Mouse (Mus musculus) midbrain, embryonic 15.5 days (tissue): ENCODE data around the gene Fam78a. TPM values are rescaled to one million over a fixed set of nuclear protein-coding genes. Genes with fewer than 3 reads are reported as not detected.

Experiments
- ATAC-seq: fragments of 200-750 bp; cut with Nextera tagmentation; replicated peaks from 2 replicates; pipeline ENCODE4 v1.8.0; 2017; ENCODE audit warnings: moderate TSS enrichment
- H3K27ac ChIP-seq: fragments of 300-500 bp; sonication (generic); 2 replicates; pipeline ENCODE4 v1.5.1; 2015; ENCODE audit warnings: mild to moderate bottlenecking, inconsistent platforms
- H3K27me3 ChIP-seq: fragments of 300-500 bp; sonication (generic); replicated peaks from 2 replicates; pipeline ENCODE4 v1.6.1; 2015; ENCODE audit warnings: inconsistent platforms
- H3K36me3 ChIP-seq: fragments of 300-500 bp; sonication (generic); replicated peaks from 2 replicates; pipeline ENCODE4 v1.6.1; 2015; ENCODE audit warnings: inconsistent platforms
- H3K4me1 ChIP-seq: fragments of 300-500 bp; sonication (generic); 2 replicates; pipeline ENCODE4 v1.6.1; 2015; ENCODE audit warnings: inconsistent platforms
- H3K4me2 ChIP-seq: fragments of 300-500 bp; sonication (generic); 2 replicates; pipeline ENCODE4 v1.6.1; 2015; ENCODE audit warnings: inconsistent platforms, mild to moderate bottlenecking, moderate library complexity
- H3K4me3 ChIP-seq: fragments of 300-500 bp; sonication (generic); 2 replicates; pipeline ENCODE4 v1.5.1; 2015; ENCODE audit warnings: mild to moderate bottlenecking, inconsistent platforms
- H3K9ac ChIP-seq: fragments of 300-500 bp; sonication (generic); 2 replicates; pipeline ENCODE4 v1.6.1; 2015; ENCODE audit warnings: mild to moderate bottlenecking, inconsistent platforms
- H3K9me3 ChIP-seq: fragments of 300-500 bp; sonication (generic); 2 replicates; pipeline ENCODE4 v1.6.1; 2016; ENCODE audit warnings: inconsistent platforms
- WGBS: fragments of 180-500 bp; shearing (Covaris S2); methylation state at CpG from one replicate; pipeline ENCODE4 v1.1.7; 2015; ENCODE audit warnings: mixed read lengths; 5-methylcytosine and 5-hydroxymethylcytosine counted together
- polyA plus RNA-seq: library from polyadenylated mRNA; unstranded; fragments of >200 nt; fragmentation: Nextera tagmentation; extraction: Ambion mirVana; gene quantifications from 2 replicates; pipeline ENCODE4 v1.2.1, GENCODE M21; 2015

Fam78a gene
- polyA plus RNA-seq, 1 experiment from 2014 or later = 0.65 TPM

- WGBS = 89% methylated on average over 20 of the region's 20 CpGs
- H3K27ac ChIP-seq = no peak overlapping the region
- no peaks in the 10 kb centered on the region for H3K9me3 ChIP-seq
- no peaks in the 10 kb centered on the region for H3K4me1 ChIP-seq
- H3K27me3 ChIP-seq = no peaks in the 10 kb centered on the region
- no peaks in the 10 kb centered on the region for H3K36me3 ChIP-seq
- no peak overlapping the region for H3K4me3 ChIP-seq
- no peak overlapping the region for H3K4me2 ChIP-seq
- ATAC-seq = no peak
- no peak overlapping the region for H3K9ac ChIP-seq
Observed at GRCm38 (mm10) chr2:32119802-32120750, 35.4 kb upstream of the Fam78a start.

- ATAC-seq = no peak
- no peaks in the 10 kb centered on the region; the same call in 1 of the 2 replicates for H3K36me3 ChIP-seq
- 91% methylated on average over 4 of the region's 4 CpGs for WGBS
- no peak overlapping the region for H3K9ac ChIP-seq
- no peaks in the 10 kb centered on the region for H3K9me3 ChIP-seq
- H3K27me3 ChIP-seq = no peaks in the 10 kb centered on the region
- H3K4me2 ChIP-seq = no peak overlapping the region
- no peak overlapping the region for H3K27ac ChIP-seq
- no peaks in the 10 kb centered on the region for H3K4me1 ChIP-seq
- H3K4me3 ChIP-seq = no peak overlapping the region
Observed at GRCm38 (mm10) chr2:32115851-32116268, 31.2 kb upstream of the Fam78a start.

- no peak for ATAC-seq
- Histone ChIP-seq H3K9me3 (no peaks in the 10 kb centered on the region), H3K36me3 (peaks cover 5% of the 10 kb centered on the region; the same call in 1 of the 2 replicates), H3K4me2 (no peak overlapping the region), H3K4me1 (no peaks in the 10 kb centered on the region), H3K4me3 (no peak overlapping the region), H3K27ac (no peak overlapping the region), H3K27me3 (no peaks in the 10 kb centered on the region), H3K9ac (no peak overlapping the region)
- 80% methylated on average over 2 of the region's 2 CpGs for WGBS
Observed at GRCm38 (mm10) chr2:32112548-32112947, 27.9 kb upstream of the Fam78a start.

GRCm38 (mm10) chr2:32111268-32111667 is 26.6 kb upstream of the Fam78a start:
- Histone ChIP-seq H3K4me2 (no peak overlapping the region), H3K4me3 (no peak overlapping the region), H3K9ac (no peak overlapping the region), H3K9me3 (no peaks in the 10 kb centered on the region), H3K36me3 (peaks cover 5% of the 10 kb centered on the region; the same call in 1 of the 2 replicates), H3K4me1 (no peaks in the 10 kb centered on the region), H3K27me3 (no peaks in the 10 kb centered on the region), H3K27ac (no peak overlapping the region)
- ATAC-seq = no peak
- 93% methylated on average over 1 of the region's 1 CpGs for WGBS

DNA sequence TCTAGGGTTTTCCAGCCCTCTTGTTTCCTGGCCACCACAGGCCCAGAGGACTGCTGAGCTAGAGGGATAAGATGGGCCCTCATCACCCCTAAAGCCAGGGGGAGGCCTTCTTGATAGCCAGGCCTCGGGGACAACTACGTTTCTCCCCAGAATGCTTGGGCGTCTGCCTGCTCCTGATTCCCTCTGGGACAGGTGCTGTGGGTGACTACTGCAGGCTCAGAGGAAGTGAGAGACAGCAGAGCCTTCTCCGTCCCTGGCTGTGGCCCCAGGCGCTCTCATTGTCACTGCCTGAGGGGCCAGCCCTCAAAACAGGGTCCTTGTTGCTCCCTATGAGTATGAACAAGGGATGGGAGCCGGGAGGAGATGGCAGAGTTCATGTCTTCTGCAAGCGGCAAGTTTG is 21.3 kb upstream of the Fam78a start:
- H3K4me1 ChIP-seq = peaks cover 3% of the 10 kb centered on the region; the same call in 1 of the 2 replicates
- H3K4me2 ChIP-seq = no peak overlapping the region
- no peak for ATAC-seq
- H3K4me3 ChIP-seq = no peak overlapping the region
- no peak overlapping the region for H3K27ac ChIP-seq
- no peaks in the 10 kb centered on the region for H3K9me3 ChIP-seq
- peaks cover 5% of the 10 kb centered on the region; the same call in 1 of the 2 replicates for H3K36me3 ChIP-seq
- H3K9ac ChIP-seq = no peak overlapping the region
- no peaks in the 10 kb centered on the region for H3K27me3 ChIP-seq
- WGBS = 90% methylated on average over 7 of the region's 7 CpGs

DNA sequence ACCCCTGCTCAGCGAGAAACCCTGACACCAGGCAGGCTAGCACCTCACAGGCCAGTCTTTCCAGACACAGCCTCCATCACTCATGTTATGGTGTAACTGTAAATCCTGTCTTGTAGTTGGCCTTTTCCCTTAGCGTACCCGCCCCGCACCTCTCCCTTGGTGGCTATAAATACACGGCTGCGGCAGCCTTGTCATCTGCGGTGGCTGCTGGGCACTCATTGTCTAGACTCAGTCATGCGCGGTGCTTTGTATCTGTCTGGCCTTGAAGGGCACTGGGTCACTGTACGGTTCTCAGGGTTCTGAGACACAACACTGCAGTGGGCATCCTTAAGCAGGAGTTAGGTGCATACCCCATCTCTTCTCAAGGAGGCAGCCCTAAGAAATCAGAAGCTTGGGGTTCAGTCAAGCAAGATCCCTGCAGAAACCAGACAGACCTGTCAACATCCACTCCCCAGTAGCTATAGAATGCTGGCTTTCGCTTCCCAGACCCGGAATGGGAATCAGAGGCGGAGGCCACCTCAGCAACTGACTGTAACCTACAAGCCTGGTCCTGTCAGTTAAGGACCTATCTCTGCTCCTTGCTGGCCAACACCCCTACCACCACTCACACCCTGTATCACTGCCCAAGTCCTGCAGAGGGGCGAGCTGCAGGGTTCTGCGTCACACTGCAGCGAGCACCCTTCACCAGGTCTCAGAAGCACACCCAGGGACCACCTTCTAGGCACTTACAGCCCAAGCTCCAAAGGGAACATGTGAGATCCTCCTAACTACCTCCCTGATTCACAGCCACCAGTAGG is 20.7 kb upstream of the Fam78a start:
- H3K36me3 ChIP-seq = 0 out of 2 replicates have a peak, but pooled peaks cover 3% of the 10 kb centered on the region
- H3K4me3 ChIP-seq = no peak overlapping the region
- H3K9ac ChIP-seq = no peak overlapping the region
- H3K4me1 ChIP-seq = peaks cover 3% of the 10 kb centered on the region; the same call in 1 of the 2 replicates
- WGBS = 62% methylated on average over 16 of the region's 16 CpGs
- H3K9me3 ChIP-seq = no peaks in the 10 kb centered on the region
- H3K27ac ChIP-seq = no peak overlapping the region
- no peaks in the 10 kb centered on the region for H3K27me3 ChIP-seq
- ATAC-seq = no peak
- H3K4me2 ChIP-seq = no peak overlapping the region

DNA sequence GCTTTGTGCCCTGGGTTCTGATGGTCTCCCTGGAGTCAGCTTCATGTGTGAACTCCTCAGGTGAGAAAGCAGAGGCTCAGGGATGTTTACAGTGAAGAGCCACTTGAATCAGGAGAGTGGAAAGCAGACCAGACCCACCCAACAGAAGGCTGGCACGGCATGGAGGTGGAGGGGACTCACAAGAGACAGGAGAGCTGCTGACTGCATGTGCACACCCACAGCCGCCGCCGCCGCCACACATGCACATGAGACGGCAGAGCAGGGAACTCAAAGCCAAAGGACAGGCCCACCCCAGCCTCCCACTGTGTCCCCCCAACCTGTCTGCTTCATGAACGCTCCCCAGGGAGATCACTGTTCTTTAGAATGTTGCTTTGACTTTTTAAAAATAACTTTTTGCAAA is 19.5 kb upstream of the Fam78a start:
- Histone ChIP-seq H3K4me3 (no peak overlapping the region), H3K36me3 (no peaks in the 10 kb centered on the region), H3K9me3 (no peaks in the 10 kb centered on the region), H3K27me3 (no peaks in the 10 kb centered on the region), H3K27ac (no peak overlapping the region), H3K4me2 (no peak overlapping the region), H3K9ac (no peak overlapping the region), H3K4me1 (peaks cover 3% of the 10 kb centered on the region; the same call in 1 of the 2 replicates)
- no peak for ATAC-seq
- WGBS = 73% methylated on average over 7 of the region's 7 CpGs

- ATAC-seq = no peak
- H3K27me3 ChIP-seq = no peaks in the 10 kb centered on the region
- no peaks in the 10 kb centered on the region for H3K36me3 ChIP-seq
- H3K4me3 ChIP-seq = no peak overlapping the region
- no peak overlapping the region for H3K27ac ChIP-seq
- peaks cover 3% of the 10 kb centered on the region; the same call in 1 of the 2 replicates for H3K4me1 ChIP-seq
- H3K9ac ChIP-seq = no peak overlapping the region
- H3K4me2 ChIP-seq = no peak overlapping the region
- no peaks in the 10 kb centered on the region for H3K9me3 ChIP-seq
- 78% methylated on average over 7 of the region's 7 CpGs for WGBS
Observed at GRCm38 (mm10) chr2:32103557-32103956, 18.9 kb upstream of the Fam78a start.

- no peaks in the 10 kb centered on the region for H3K36me3 ChIP-seq
- no peaks in the 10 kb centered on the region for H3K27me3 ChIP-seq
- ATAC-seq = no peak
- 53% methylated on average over 5 of the region's 5 CpGs for WGBS
- no peak overlapping the region for H3K4me2 ChIP-seq
- H3K27ac ChIP-seq = no peak overlapping the region
- no peak overlapping the region for H3K4me3 ChIP-seq
- H3K9me3 ChIP-seq = no peaks in the 10 kb centered on the region
- H3K4me1 ChIP-seq = peaks cover 3% of the 10 kb centered on the region; the same call in 1 of the 2 replicates
- no peak overlapping the region for H3K9ac ChIP-seq
Observed at GRCm38 (mm10) chr2:32102944-32103343, 18.3 kb upstream of the Fam78a start.

GRCm38 (mm10) chr2:32096122-32096420 is 11.4 kb upstream of the Fam78a start:
- no peaks in the 10 kb centered on the region for H3K36me3 ChIP-seq
- peak overlapping the region; percentile 70 for H3K9ac ChIP-seq
- WGBS = 90% methylated on average over 10 of the region's 10 CpGs
- peak overlapping the region; percentile 56 for H3K4me3 ChIP-seq
- peak overlapping the region; percentile 87 for H3K4me2 ChIP-seq
- peak overlapping the region; percentile 75 for H3K27ac ChIP-seq
- peaks cover 21% of the 10 kb centered on the region for H3K4me1 ChIP-seq
- H3K9me3 ChIP-seq = no peaks in the 10 kb centered on the region
- H3K27me3 ChIP-seq = no peaks in the 10 kb centered on the region
- no peak for ATAC-seq

- Histone ChIP-seq H3K4me2 (peak within 1 kb of the TSS; percentile 87), H3K27ac (peak within 1 kb of the TSS; percentile 75), H3K9me3 (no peaks in the 10 kb centered on the region), H3K9ac (peak within 1 kb of the TSS; percentile 70), H3K36me3 (no peaks in the 10 kb centered on the region), H3K4me1 (peaks cover 21% of the 10 kb centered on the region), H3K27me3 (no peaks in the 10 kb centered on the region), H3K4me3 (peak within 1 kb of the TSS; percentile 56)
- ATAC-seq = peak; percentile 95
- WGBS = 35% methylated on average over 22 of the region's 22 CpGs
Observed at GRCm38 (mm10) chr2:32095351-32096121, 10.9 kb upstream of the Fam78a start, which contains the start of gene Plpp7. TSS of gene Plpp7 (plus strand) at chr2:32095528.
